In the genomic region with DNA sequence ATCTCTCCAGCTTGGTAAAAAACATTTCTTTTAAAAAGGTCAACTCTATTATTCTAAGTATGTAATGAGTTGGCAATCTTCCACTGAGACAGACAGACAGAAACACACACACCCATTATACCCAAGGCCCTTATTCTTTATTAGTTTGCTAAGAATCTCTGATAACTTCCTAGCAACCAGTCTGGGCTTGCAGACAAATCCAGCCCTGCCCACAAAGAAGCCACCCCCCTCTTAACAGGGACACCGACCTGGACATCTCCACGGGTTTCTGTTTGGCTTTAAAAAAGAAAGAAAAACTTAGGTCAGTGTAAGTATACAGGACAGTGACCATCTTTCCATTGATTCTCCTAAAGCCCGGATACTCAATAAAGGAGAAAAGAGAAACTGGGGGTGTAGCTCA, we compare ENCODE assay signal across 14 mouse cellular contexts.
"Had no signal": no experiment of that assay in that cellular context is flagged by ENCODE, and none has a peak within 500 bp of the region (broad histone marks: within the 10 kb centered on the region; RNA-seq: fewer than 3 reads in every experiment).

No protein-coding gene starts in this region.

- H3K36me3 ChIP-seq: liver, embryonic 12.5 days; midbrain, embryonic 10.5 days; midbrain, embryonic 12.5 days; neural tube, embryonic 12.5 days had no signal

- H3K9ac ChIP-seq: liver, embryonic 12.5 days; liver, embryonic 14.5 days; lung, embryonic 14.5 days; midbrain, embryonic 12.5 days; neural tube, embryonic 12.5 days had no signal

- H3K27ac ChIP-seq: liver, embryonic 12.5 days; liver, embryonic 14.5 days; midbrain, embryonic 10.5 days; midbrain, embryonic 12.5 days; neural tube, embryonic 12.5 days had no signal

- H3K9me3 ChIP-seq: liver, embryonic 12.5 days; midbrain, embryonic 10.5 days; midbrain, embryonic 12.5 days; neural tube, embryonic 12.5 days had no signal

- DNase-seq: lung, embryonic 14.5 days; lung, postnatal 4 days; midbrain, embryonic 14.5 days; right cerebral cortex, postnatal 14 days; spleen, adult 18-20 months; thymus, adult 18-20 months; thymus, postnatal 14 days; thymus, postnatal 36 days had no signal

- H3K4me1 ChIP-seq: liver, embryonic 12.5 days; midbrain, embryonic 10.5 days; midbrain, embryonic 12.5 days; neural tube, embryonic 12.5 days had no signal

- H3K27me3 ChIP-seq: liver, embryonic 12.5 days; midbrain, embryonic 12.5 days; neural tube, embryonic 12.5 days had no signal

- ATAC-seq: liver, embryonic 12.5 days; midbrain, embryonic 16.5 days had no signal

- H3K4me2 ChIP-seq: liver, embryonic 12.5 days; lung, embryonic 14.5 days; midbrain, embryonic 12.5 days; neural tube, embryonic 12.5 days had no signal

- H3K4me3 ChIP-seq: liver, embryonic 12.5 days; midbrain, embryonic 10.5 days; midbrain, embryonic 12.5 days; neural tube, embryonic 12.5 days had no signal
